Mouse (Mus musculus) ES-E14 (cell line): ENCODE measurements around the gene Zfp239. TPM values are rescaled to one million over a fixed set of nuclear protein-coding genes. Genes with fewer than 3 reads are reported as not detected.
"Not testable (repeated sequence)": the region's sequence is repeated elsewhere in the genome, so short reads cannot be mapped to it uniquely, and the experiment has no call there.

Experiments used
- DNase-seq: peaks from one replicate; pipeline ENCODE4 v3.0.0-alpha.2; 2013; ENCODE audit warnings: low read depth, low spot score
- H3K27ac ChIP-seq: 2 replicates; pipeline ENCODE4 v1.5.1; 2012; ENCODE audit warnings: low read depth, mild to moderate bottlenecking, low read length, moderate library complexity, mixed read lengths; ENCODE audit not compliant: poor library complexity, insufficient read depth, severe bottlenecking
- H3K36me3 ChIP-seq: 2 replicates; pipeline ENCODE4 v1.6.1; 2012; ENCODE audit warnings: mild to moderate bottlenecking, low read length, moderate library complexity, mixed read lengths; ENCODE audit not compliant: control insufficient read depth, poor library complexity, insufficient read depth, severe bottlenecking
- H3K4me1 ChIP-seq, 2 experiments: fragments of 150-350 bp in 1 of 2; sonication (generic) in 1 of 2; 2 replicates each; pipeline ENCODE4 v1.6.1; 2012; ENCODE audit warnings: low read length in 2 of 2, mild to moderate bottlenecking in 1 of 2, mixed read lengths in 1 of 2; ENCODE audit not compliant: control insufficient read depth in 2 of 2, insufficient read depth in 2 of 2, poor library complexity in 1 of 2
- H3K4me3 ChIP-seq, 2 experiments: fragments of 150-350 bp in 1 of 2; sonication (generic) in 1 of 2; 2 replicates each; pipeline ENCODE4 v1.5.1; 2012; ENCODE audit warnings: low read length in 2 of 2, low read depth in 1 of 2, mild to moderate bottlenecking in 1 of 2, mixed read lengths in 1 of 2; ENCODE audit not compliant: insufficient read depth in 1 of 2, poor library complexity in 1 of 2, severe bottlenecking in 1 of 2
- H3K9ac ChIP-seq: 2 replicates; pipeline ENCODE4 v1.6.1; 2012; ENCODE audit warnings: low read depth, mild to moderate bottlenecking, low read length, mixed read lengths; ENCODE audit not compliant: poor library complexity, insufficient read depth, severe bottlenecking
- H3K9me3 ChIP-seq: fragments of 150-350 bp; sonication (generic); 2 replicates; pipeline ENCODE4 v1.6.1; 2012; ENCODE audit warnings: low read depth, mild to moderate bottlenecking, low read length; ENCODE audit not compliant: control insufficient read depth, insufficient read depth
- CHD2 ChIP-seq: IDR thresholded peaks from 2 replicates; pipeline ENCODE4 v1.6.1; 2014; ENCODE audit warnings: mild to moderate bottlenecking, low read depth, low read length, inconsistent platforms
- HCFC1 ChIP-seq: IDR thresholded peaks from 2 replicates; pipeline ENCODE4 v1.6.1; 2012; ENCODE audit warnings: low read length, inconsistent platforms, borderline replicate concordance; ENCODE audit not compliant: insufficient read depth
- MAFK ChIP-seq: IDR thresholded peaks from 2 replicates; pipeline ENCODE4 v1.6.1; 2014; ENCODE audit warnings: mild to moderate bottlenecking, low read depth, low read length, inconsistent platforms; ENCODE audit not compliant: insufficient read depth
- ZC3H11A ChIP-seq: IDR thresholded peaks from 2 replicates; pipeline ENCODE4 v1.6.1; 2012; ENCODE audit warnings: low read depth, mild to moderate bottlenecking, inconsistent platforms, low read length, borderline replicate concordance
- ZNF384 ChIP-seq: IDR thresholded peaks from 2 replicates; pipeline ENCODE4 v1.6.1; 2012; ENCODE audit warnings: low read depth, low read length, inconsistent platforms
- in situ Hi-C, 2 experiments: fragments of 600-800 bp; cut with MboI; formaldehyde crosslinking; loops; one replicate each; pipeline ENCODE4 v1.15.1; 2025; ENCODE audit warnings: low sequenced_read_pairs in 2 of 2, inconsistent platforms in 1 of 2; ENCODE audit not compliant: unreplicated experiment in 2 of 2
- total RNA-seq: library from RNA; depleted of rRNA; stranded (reverse); fragments of 300-350 nt; gene quantifications from 2 replicates; pipeline ENCODE4 v1.2.3, GENCODE M21; 2012

Gene Zfp239
- total RNA-seq, 1 experiment = 10.2 TPM

DNA sequence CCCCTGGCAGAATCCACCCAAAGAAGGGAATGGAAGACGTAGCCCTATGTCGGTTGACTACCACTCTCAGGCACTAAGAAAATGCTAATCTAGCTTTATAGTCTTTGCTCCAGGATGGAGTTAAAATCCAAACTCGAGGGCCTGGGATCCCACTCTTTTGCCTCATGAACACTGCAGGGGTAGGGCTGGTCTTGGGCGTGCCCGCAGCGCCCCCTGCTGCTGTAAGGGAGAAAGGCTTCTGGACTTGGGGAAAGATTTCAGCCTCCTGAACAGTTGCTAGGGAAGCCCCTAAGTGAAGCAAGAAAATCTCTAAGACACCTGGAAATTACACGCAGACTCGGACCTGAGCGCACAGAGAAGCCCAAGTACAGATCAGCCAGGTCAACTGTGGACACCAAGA lies 33.6 kb upstream of the Zfp239 start:
- Histone ChIP-seq H3K9me3 (no peaks in the 10 kb centered on the region), H3K9ac (no peak overlapping the region), H3K4me1 (0 out of 4 replicates have a peak, but pooled peaks cover 0 to 2% of the 10 kb centered on the region in 2 experiments), H3K27ac (no peak overlapping the region), H3K4me3 (no peak overlapping the region), H3K36me3 (no peaks in the 10 kb centered on the region)
- DNase-seq = peak; percentile 74
- in situ Hi-C loops = loop anchor here (5.0 to 25.0 kb wide), 4 partner anchors 143 to 663 kb away; partner anchors contain the start of gene Cxcl12 (in 1 of the 2)
- TF ChIP-seq MAFK (no peak), HCFC1 (peak; percentile 10; the same call in 1 of the 2 replicates), ZNF384 (no peak), ZC3H11A (peak; percentile 81; the same call in 1 of the 2 replicates), CHD2 (no peak)

DNA sequence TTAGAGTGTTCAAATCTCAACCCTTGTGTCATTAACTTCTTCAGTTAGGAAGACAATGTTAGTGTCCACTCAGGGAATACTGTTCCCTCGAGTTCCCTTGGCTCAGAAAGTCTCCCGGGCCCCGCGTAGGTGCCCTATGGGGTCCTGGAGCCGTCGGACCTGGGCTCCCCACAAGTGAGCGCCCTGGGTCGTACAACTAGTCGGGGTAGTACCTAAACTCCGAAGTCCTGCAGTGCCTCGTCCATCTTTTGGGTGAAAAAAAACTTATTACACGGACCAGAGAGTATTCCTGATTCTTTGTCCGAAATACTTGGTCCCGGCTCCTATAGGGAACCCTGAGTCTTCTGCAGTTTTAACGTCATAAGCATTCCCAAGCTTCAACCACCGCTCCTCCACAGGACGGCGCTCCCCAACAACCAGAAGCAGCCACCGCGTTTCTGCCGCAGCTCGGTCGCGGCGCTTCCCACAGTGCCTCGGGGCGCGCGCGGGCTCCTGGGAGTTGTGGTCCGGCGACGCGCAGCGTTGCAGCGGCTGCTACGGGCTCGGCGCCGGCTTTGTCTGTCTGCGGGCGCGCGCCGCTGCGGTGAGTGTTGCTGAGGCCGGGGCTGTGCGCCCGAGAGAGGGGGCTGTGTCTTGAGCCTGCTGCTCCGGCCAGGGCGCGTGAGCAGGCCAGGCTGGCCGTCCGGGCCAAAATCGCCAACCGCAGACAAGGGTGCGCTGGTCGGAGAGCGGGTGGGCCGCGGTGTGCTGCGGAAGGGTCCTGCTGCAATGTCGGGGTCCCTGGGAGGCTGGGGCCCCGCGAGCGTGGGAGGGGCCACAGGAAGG lies 21.0 kb upstream of the Zfp239 start, which contains the start of gene Zfp637:
Gene Zfp637, plus strand, starts transcription at position 495 of the 825 bp plus-strand sequence.
- in situ Hi-C loops = loop anchor here in 1 of 2 experiments (25.0 kb wide), 1 partner anchor 179 kb away; no protein-coding TSS in a partner anchor
- no peaks in the 10 kb centered on the region for H3K9me3 ChIP-seq
- TF ChIP-seq ZC3H11A (no peak), MAFK (no peak), HCFC1 (peak; percentile 94)
- H3K4me1 ChIP-seq = no peaks in the 10 kb centered on the region
- H3K9ac ChIP-seq = peak within 1 kb of the TSS; percentile 87
- H3K36me3 ChIP-seq = peaks cover 7% of the 10 kb centered on the region; the same call in 1 of the 2 replicates
- peak; percentile 81 for DNase-seq
- no peak within 1 kb of the TSS for H3K27ac ChIP-seq
- H3K4me3 ChIP-seq = peak within 1 kb of the TSS; percentile 82 to 88

DNA sequence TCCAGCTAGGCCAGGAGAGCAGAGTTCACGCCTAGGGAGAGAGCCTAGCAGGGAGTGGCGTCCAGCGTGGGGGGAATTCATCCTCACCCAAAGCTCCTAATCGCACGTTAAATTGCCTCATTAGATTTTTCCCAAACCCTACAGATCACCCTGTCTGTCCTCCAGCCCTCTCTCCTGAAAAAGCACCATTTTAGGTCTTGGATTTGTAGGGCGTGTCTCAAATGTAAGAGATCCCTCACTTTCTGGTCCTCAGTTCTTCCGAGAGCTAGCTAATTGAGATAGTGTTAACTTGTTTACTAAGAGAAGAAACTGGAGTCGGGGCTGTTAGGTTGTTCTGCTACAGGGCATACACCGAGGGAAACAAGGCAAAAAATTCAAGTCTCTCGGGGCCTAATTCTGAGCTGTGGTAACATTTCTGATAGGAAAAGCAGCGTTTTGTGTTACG lies 20.4 kb upstream of the Zfp239 start:
- peak overlapping the region; percentile 87 for H3K9ac ChIP-seq
- in situ Hi-C loops = loop anchor here in 1 of 2 experiments (25.0 kb wide), 1 partner anchor 179 kb away; no protein-coding TSS in a partner anchor
- TF ChIP-seq ZC3H11A (no peak), MAFK (no peak), ZNF384 (no peak), CHD2 (no peak)
- no peaks in the 10 kb centered on the region for H3K4me1 ChIP-seq
- no peak for DNase-seq
- peak overlapping the region; percentile 82 to 88 for H3K4me3 ChIP-seq
- peaks cover 7% of the 10 kb centered on the region; the same call in 1 of the 2 replicates for H3K36me3 ChIP-seq
- H3K27ac ChIP-seq = no peak overlapping the region
- no peaks in the 10 kb centered on the region for H3K9me3 ChIP-seq

DNA sequence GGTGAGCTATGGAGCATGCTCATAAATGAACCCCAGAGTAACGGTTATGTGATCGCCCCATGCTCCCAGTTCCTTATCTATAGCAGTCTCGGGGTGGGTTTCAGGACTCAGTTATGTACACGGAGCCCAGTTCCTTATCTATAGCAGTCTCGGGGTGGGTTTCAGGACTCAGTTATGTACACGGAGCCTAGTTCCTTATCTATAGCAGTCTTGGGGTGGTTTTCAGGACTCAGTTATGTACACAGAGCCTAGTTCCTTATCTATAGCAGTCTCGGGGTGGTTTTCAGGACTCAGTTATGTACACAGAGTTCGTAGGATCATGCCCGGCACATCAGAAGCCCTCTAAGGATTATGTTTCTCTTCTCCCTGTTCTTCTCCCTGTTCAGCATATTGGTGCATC lies 17.3 kb upstream of the Zfp239 start:
- Histone ChIP-seq H3K4me3 (no peak overlapping the region), H3K9me3 (no peaks in the 10 kb centered on the region), H3K9ac (no peak overlapping the region), H3K4me1 (no peaks in the 10 kb centered on the region), H3K27ac (no peak overlapping the region), H3K36me3 (peaks cover 7% of the 10 kb centered on the region; the same call in 1 of the 2 replicates)
- in situ Hi-C loops = loop anchor here in 1 of 2 experiments (25.0 kb wide), 1 partner anchor 182 kb away; no protein-coding TSS in a partner anchor
- DNase-seq = no peak
- TF ChIP-seq HCFC1 = no peak
- TF ChIP-seq ZC3H11A = no peak
- TF ChIP-seq ZNF384 = no peak
- no peak for TF ChIP-seq CHD2
- no peak for TF ChIP-seq MAFK

GRCm38 (mm10) chr6:117846671-117847070 lies 15.2 kb upstream of the Zfp239 start:
- not testable (repeated sequence) for H3K9ac ChIP-seq, H3K36me3 ChIP-seq, H3K9me3 ChIP-seq, H3K4me3 ChIP-seq, H3K4me1 ChIP-seq, DNase-seq, H3K27ac ChIP-seq
- in situ Hi-C loops = loop anchor here in 1 of 2 experiments (25.0 kb wide), 1 partner anchor 184 kb away; no protein-coding TSS in a partner anchor
